Mouse (Mus musculus) heart, embryonic 16.5 days (tissue): ENCODE results near the gene Ptprf. TPM values are rescaled to one million over a fixed set of nuclear protein-coding genes. Genes with fewer than 3 reads are reported as not detected.
A peak's percentile ranks its signal among the peaks of the same experiment; 100 is the strongest.

Experiments used
- ATAC-seq: fragments of 200-750 bp; cut with Nextera tagmentation; replicated peaks from 2 replicates; pipeline ENCODE4 v1.8.0; 2017; ENCODE audit warnings: moderate number of reproducible peaks; ENCODE audit not compliant: insufficient read depth, low FRiP score; ENCODE audit errors: extremely low read depth
- H3K27ac ChIP-seq: fragments of 300-500 bp; sonication (generic); 2 replicates; pipeline ENCODE4 v1.5.1; 2014; ENCODE audit warnings: mild to moderate bottlenecking, low read length, control low read depth, moderate library complexity
- H3K27me3 ChIP-seq: fragments of 300-500 bp; sonication (generic); 2 replicates; pipeline ENCODE4 v1.6.1; 2014; ENCODE audit warnings: low read length, mixed read lengths; ENCODE audit not compliant: control insufficient read depth, insufficient read depth
- H3K36me3 ChIP-seq: fragments of 300-500 bp; sonication (generic); 2 replicates; pipeline ENCODE4 v1.6.1; 2014; ENCODE audit not compliant: control insufficient read depth, insufficient read depth
- H3K4me1 ChIP-seq: fragments of 300-500 bp; sonication (generic); 2 replicates; pipeline ENCODE4 v1.6.1; 2014; ENCODE audit warnings: low read length, mixed read lengths; ENCODE audit not compliant: control insufficient read depth, insufficient read depth
- H3K4me2 ChIP-seq: fragments of 300-500 bp; sonication (generic); 2 replicates; pipeline ENCODE4 v1.6.1; 2014; ENCODE audit warnings: low read depth, mild to moderate bottlenecking, control low read depth, low read length
- H3K4me3 ChIP-seq: fragments of 300-500 bp; sonication (generic); 2 replicates; pipeline ENCODE4 v1.5.1; 2014; ENCODE audit warnings: mild to moderate bottlenecking, control low read depth, low read length
- H3K9ac ChIP-seq: fragments of 300-500 bp; sonication (generic); 2 replicates; pipeline ENCODE4 v1.6.1; 2014; ENCODE audit warnings: low read length, control low read depth
- H3K9me3 ChIP-seq: fragments of 300-500 bp; sonication (generic); replicated peaks from 2 replicates; pipeline ENCODE4 v1.6.1; 2016; ENCODE audit warnings: low read length; ENCODE audit not compliant: control insufficient read depth
- WGBS: fragments of 180-500 bp; shearing (Covaris S2); extraction: QIAGEN DNeasy Blood & Tissue Kit; methylation state at CpG from one replicate; pipeline ENCODE4 v1.1.7; 2014; 5-methylcytosine and 5-hydroxymethylcytosine counted together
- polyA plus RNA-seq: library from polyadenylated mRNA; unstranded; fragments of >200 nt; fragmentation: Nextera tagmentation; extraction: Ambion mirVana; gene quantifications from 2 replicates; pipeline ENCODE4 v1.2.1, GENCODE M21; 2015

The Ptprf gene
- polyA plus RNA-seq, 1 experiment from 2014 or later = 22.9 TPM

DNA sequence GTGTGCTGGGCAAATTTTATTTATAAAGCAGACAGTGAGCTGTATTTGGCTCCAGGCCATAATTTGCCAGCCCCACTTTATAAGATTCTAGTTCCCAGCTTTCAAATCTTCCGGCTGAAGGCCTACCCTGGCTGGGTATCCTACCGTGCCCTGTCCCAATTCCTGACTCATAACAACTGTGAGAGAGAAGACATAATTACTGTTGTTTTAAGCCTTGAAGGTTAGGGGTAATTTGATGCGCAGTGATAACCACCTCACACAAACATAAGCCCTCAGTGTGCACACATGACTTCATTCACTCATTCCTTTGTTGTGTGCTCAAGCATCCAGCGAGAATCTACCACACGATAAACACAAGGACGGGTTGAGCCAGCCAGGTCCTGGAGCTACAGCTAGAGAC, 71.7 kb downstream of the Ptprf start:
- H3K9me3 ChIP-seq = no peaks in the 10 kb centered on the region
- no peaks in the 10 kb centered on the region for H3K27me3 ChIP-seq
- no peak overlapping the region for H3K4me2 ChIP-seq
- ATAC-seq = no peak
- WGBS = 77% methylated on average over 6 of the region's 6 CpGs
- no peak overlapping the region for H3K27ac ChIP-seq
- no peak overlapping the region for H3K9ac ChIP-seq
- H3K4me1 ChIP-seq = no peaks in the 10 kb centered on the region
- peaks cover 43% of the 10 kb centered on the region for H3K36me3 ChIP-seq
- no peak overlapping the region for H3K4me3 ChIP-seq

DNA sequence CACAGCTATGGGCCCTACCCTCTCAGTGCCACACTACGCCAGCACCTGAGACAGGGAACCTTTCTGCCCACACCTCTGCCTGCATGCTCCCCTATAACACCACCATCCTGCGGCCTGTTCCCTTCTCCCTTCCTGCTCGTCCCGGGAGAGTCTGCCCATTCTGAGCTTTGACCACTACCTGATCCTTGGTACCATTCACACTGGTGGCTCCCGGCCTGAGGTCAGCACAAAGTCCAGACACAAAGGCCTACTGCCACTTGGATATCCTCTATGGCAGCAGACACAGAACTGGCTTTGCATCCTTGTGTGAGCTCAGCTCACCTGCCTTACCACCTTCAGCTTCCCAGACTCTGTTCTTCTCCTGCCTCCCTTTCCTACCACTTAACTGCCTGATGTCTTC, 72.7 kb downstream of the Ptprf start:
- no peak for ATAC-seq
- Histone ChIP-seq H3K27ac (no peak overlapping the region), H3K4me3 (no peak overlapping the region), H3K27me3 (no peaks in the 10 kb centered on the region), H3K4me2 (no peak overlapping the region), H3K36me3 (peaks cover 35% of the 10 kb centered on the region), H3K9ac (no peak overlapping the region), H3K9me3 (no peaks in the 10 kb centered on the region), H3K4me1 (no peaks in the 10 kb centered on the region)
- WGBS = 93% methylated on average over 5 of the region's 5 CpGs

DNA sequence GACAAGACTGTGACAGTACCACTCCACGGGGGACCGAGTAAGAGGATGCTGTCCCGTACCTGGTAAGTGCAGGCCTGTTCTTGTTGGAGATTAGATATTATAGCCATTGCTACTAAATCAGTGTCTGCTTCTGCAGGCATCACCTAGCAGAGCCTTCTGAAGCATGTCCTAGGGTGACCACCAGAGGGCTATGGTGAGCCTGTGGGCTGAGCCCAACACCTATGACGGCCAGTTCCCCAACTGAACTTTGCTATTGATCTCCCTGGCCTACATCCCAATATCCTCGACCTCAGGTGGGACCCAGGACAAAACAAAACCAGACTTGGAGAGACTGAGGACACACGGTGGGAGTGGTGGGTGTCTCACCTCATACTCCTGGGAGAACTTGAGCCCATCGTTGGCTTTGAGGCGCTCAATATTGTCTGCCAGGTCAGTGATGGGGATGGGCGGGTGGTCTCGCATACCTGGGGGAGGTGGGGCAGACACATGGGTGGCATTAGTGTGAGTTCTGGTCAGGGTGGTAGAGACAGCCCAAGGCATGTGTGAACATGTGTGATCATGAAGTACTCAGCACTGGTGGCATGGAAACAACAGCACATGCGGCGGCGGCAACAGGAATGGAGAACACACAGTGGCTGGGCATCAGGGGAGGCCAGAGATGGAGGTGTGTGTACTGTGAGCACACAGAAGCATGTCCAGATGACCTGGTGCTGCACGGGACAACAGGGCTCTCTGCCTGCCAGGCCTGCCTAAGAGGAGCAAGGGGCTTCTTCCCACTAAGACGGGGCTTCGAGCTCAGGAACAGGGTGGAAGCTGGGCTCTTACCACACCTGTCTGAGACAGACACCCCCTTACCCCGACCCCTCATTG, 74.2 kb downstream of the Ptprf start:
- Histone ChIP-seq H3K27me3 (no peaks in the 10 kb centered on the region), H3K4me1 (no peaks in the 10 kb centered on the region), H3K27ac (no peak overlapping the region), H3K36me3 (peaks cover 37% of the 10 kb centered on the region), H3K4me2 (no peak overlapping the region), H3K4me3 (no peak overlapping the region), H3K9me3 (no peaks in the 10 kb centered on the region), H3K9ac (no peak overlapping the region)
- ATAC-seq = no peak
- 78% methylated on average over 17 of the region's 17 CpGs for WGBS

DNA sequence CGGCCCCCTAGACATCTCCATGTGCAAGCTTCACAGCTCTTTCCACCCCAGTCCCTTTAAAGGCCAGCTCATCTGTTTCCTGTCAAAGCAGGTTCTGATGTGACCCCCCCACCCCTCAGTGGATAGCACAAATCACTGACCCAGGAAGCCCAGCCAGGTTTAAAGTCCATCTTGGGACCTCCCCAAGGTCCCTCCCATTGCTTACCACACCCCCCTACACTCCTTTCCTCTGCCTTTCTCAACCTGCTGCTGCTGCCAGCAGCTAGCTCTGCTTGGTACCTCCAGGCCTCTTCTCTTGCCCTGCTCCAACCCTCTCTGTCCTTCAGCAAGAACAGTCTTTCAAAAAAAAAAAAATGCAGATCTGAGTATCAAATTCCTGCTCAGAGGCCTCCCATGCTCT, 76.3 kb downstream of the Ptprf start:
- Histone ChIP-seq H3K9me3 (no peaks in the 10 kb centered on the region), H3K27me3 (no peaks in the 10 kb centered on the region), H3K9ac (no peak overlapping the region), H3K4me3 (no peak overlapping the region), H3K4me2 (no peak overlapping the region), H3K4me1 (no peaks in the 10 kb centered on the region), H3K36me3 (peaks cover 43% of the 10 kb centered on the region), H3K27ac (no peak overlapping the region)
- no peak for ATAC-seq
- 93% methylated on average over 1 of the region's 1 CpGs for WGBS

DNA sequence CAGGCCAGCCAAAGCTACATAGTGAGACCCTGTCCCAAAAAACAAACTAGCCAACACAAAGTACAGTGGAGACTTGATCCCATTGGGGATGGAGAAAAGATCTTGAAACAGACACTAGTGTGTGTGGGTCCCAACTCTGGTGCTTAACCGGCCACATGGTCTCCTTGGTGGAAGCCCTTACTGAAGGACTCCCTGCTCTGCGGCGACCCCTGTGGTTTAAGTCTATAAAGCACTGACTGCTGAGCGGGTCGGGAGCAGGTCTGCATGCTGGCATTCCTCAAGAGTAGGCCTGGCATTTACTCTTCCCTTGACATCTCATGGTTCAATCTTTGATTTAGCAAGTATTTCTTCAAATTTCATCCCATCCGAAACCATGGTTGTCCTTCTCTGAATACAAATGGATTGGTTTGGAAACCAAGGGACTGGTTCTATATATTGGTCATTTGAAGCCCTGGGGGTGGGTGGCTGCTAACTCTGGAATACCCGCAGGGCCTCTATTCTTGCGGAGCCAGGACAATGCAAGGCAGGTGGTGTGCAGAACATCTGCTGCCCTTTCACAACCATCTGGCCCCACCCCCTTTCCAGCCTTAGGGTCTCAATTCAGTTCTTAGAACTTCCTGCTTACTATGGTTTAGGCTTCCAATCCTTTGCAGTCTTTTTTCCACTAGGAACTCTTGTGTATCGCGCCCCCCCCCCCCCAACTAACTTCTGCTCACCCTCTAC, 84.1 kb downstream of the Ptprf start:
- ATAC-seq = no peak
- H3K4me3 ChIP-seq = no peak overlapping the region
- no peak overlapping the region for H3K9ac ChIP-seq
- WGBS = 62% methylated on average over 10 of the region's 10 CpGs
- H3K27me3 ChIP-seq = no peaks in the 10 kb centered on the region
- peaks cover 27% of the 10 kb centered on the region for H3K36me3 ChIP-seq
- no peaks in the 10 kb centered on the region for H3K4me1 ChIP-seq
- H3K27ac ChIP-seq = no peak overlapping the region
- no peak overlapping the region for H3K4me2 ChIP-seq
- no peaks in the 10 kb centered on the region for H3K9me3 ChIP-seq

DNA sequence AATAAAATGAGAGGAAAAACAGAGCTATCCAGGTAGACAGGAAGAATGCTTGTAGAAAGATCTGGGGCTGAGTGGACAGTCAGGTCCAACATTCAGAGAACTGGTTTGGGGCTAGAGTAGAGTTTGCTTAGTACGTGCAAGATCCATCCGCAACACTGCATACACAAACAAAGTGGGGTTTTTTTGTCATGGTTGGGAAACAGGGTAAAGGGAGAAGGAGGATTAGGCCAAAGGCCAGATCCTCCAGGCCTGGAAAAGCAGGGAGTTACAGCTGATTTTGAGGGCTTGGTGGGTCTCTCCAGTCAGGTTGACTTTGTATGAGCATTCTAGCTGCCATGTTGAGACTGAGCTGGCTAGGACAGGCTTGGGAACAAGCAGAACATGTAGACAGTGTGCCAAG, 85.3 kb downstream of the Ptprf start:
- Histone ChIP-seq H3K9ac (no peak overlapping the region), H3K27ac (no peak overlapping the region), H3K4me3 (no peak overlapping the region), H3K4me2 (no peak overlapping the region), H3K4me1 (no peaks in the 10 kb centered on the region), H3K36me3 (peaks cover 20% of the 10 kb centered on the region), H3K9me3 (no peaks in the 10 kb centered on the region), H3K27me3 (no peaks in the 10 kb centered on the region)
- WGBS = 94% methylated on average over 2 of the region's 2 CpGs
- no peak for ATAC-seq

DNA sequence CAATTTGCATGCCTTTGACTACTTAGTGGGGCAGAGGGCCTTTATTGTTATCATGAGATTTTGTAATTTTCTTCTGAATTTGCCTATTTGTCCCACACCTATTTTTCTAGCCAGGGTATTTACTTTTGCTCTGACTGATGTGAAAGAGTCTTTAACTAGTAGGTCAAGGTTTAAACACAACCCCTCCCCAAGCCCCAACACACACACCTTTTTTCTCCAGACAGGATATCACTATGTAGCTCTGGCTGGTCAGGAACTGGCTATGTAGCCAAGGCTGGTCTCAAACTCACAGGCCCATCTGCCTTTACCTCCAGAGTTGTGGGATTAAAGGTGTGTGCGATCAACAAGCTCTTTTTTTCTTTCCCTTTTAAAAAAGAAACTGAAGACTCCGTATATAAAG, 92.1 kb downstream of the Ptprf start:
- no peak overlapping the region for H3K4me3 ChIP-seq
- WGBS = 91% methylated on average over 2 of the region's 2 CpGs
- H3K27ac ChIP-seq = no peak overlapping the region
- no peak for ATAC-seq
- no peak overlapping the region for H3K4me2 ChIP-seq
- 0 out of 2 replicates have a peak, but pooled peaks cover 4% of the 10 kb centered on the region for H3K4me1 ChIP-seq
- no peaks in the 10 kb centered on the region for H3K36me3 ChIP-seq
- no peak overlapping the region for H3K9ac ChIP-seq
- no peaks in the 10 kb centered on the region for H3K27me3 ChIP-seq
- no peaks in the 10 kb centered on the region for H3K9me3 ChIP-seq

DNA sequence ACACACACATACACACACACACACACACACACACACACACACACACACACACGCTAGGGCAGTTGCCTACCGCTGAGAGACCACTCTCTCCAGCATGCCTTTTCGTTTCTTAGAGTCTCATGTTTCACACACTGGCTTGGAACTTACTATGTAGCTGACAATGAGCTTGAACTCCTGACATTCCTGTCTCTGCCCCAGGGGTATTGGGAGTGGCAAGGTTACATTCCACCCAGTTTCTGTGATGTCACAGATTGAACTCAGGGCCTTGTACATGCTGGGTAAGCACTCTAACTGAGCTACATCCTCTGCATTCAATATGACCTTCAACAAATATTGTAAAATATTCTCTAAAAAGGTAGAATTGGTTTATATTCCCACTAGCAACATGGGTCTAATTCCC, 92.6 kb downstream of the Ptprf start:
- Histone ChIP-seq H3K36me3 (no peaks in the 10 kb centered on the region), H3K27me3 (no peaks in the 10 kb centered on the region), H3K9ac (no peak overlapping the region), H3K4me1 (0 out of 2 replicates have a peak, but pooled peaks cover 4% of the 10 kb centered on the region), H3K9me3 (no peaks in the 10 kb centered on the region), H3K27ac (no peak overlapping the region), H3K4me3 (no peak overlapping the region), H3K4me2 (no peak overlapping the region)
- WGBS = 84% methylated on average over 3 of the region's 3 CpGs
- ATAC-seq = no peak

DNA sequence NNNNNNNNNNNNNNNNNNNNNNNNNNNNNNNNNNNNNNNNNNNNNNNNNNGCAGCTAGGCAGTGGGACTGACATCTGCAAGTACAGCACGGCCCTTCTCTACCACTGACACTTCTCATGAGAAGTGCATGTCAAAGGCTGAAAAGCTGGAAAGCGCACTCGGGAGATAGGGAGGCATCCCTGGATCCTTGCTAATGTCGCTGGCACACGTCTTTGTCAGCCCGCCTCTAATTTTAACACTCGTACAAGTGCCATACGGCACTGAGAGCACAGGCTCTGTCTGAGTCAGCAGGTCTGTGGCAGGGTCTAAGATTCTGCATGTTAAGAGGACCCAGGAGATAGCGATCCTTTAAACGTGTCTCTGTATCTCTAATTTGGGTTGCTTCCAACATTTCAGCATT, 95.0 kb downstream of the Ptprf start:
- H3K9ac ChIP-seq = no peak overlapping the region
- H3K4me1 ChIP-seq = 0 out of 2 replicates have a peak, but pooled peaks cover 4% of the 10 kb centered on the region
- no peak overlapping the region; the same call in 1 of the 2 replicates for H3K4me2 ChIP-seq
- H3K27ac ChIP-seq = no peak overlapping the region
- H3K27me3 ChIP-seq = no peaks in the 10 kb centered on the region
- ATAC-seq = peak; percentile 83
- H3K9me3 ChIP-seq = no peaks in the 10 kb centered on the region
- no peak overlapping the region for H3K4me3 ChIP-seq
- WGBS = 45% methylated on average over 10 of the region's 10 CpGs
- H3K36me3 ChIP-seq = no peaks in the 10 kb centered on the region
